Mouse (Mus musculus) liver, embryonic 16.5 days (tissue): ENCODE measurements around the gene Ybx2. TPM values are rescaled to one million over a fixed set of nuclear protein-coding genes. Genes with fewer than 3 reads are reported as not detected.

ENCODE experiments used
- ATAC-seq: fragments of 200-750 bp; cut with Nextera tagmentation; 2 replicates; pipeline ENCODE4 v1.8.0; 2017; ENCODE audit warnings: low read depth, mild to moderate bottlenecking, moderate number of reproducible peaks, moderate library complexity
- H3K27ac ChIP-seq: fragments of 300-500 bp; sonication (generic); 2 replicates; pipeline ENCODE4 v1.5.1; 2014; ENCODE audit warnings: mild to moderate bottlenecking, low read length
- H3K27me3 ChIP-seq: fragments of 300-500 bp; sonication (generic); 2 replicates; pipeline ENCODE4 v1.6.1; 2014; ENCODE audit warnings: low read depth, low read length, mixed read lengths; ENCODE audit not compliant: control insufficient read depth, insufficient read depth
- H3K36me3 ChIP-seq: fragments of 300-500 bp; sonication (generic); 2 replicates; pipeline ENCODE4 v1.6.1; 2014; ENCODE audit warnings: mild to moderate bottlenecking; ENCODE audit not compliant: control insufficient read depth, insufficient read depth
- H3K4me1 ChIP-seq: fragments of 300-500 bp; sonication (generic); 2 replicates; pipeline ENCODE4 v1.6.1; 2014; ENCODE audit warnings: low read depth, low read length, mixed read lengths; ENCODE audit not compliant: control insufficient read depth
- H3K4me2 ChIP-seq: fragments of 300-500 bp; sonication (generic); 2 replicates; pipeline ENCODE4 v1.6.1; 2014; ENCODE audit warnings: low read depth, low read length, mixed read lengths
- H3K4me3 ChIP-seq: fragments of 300-500 bp; sonication (generic); 2 replicates; pipeline ENCODE4 v1.5.1; 2014; ENCODE audit warnings: low read depth, mild to moderate bottlenecking, low read length
- H3K9ac ChIP-seq: fragments of 300-500 bp; sonication (generic); 2 replicates; pipeline ENCODE4 v1.6.1; 2014; ENCODE audit warnings: low read depth, low read length
- H3K9me3 ChIP-seq: fragments of 300-500 bp; sonication (generic); replicated peaks from 2 replicates; pipeline ENCODE4 v1.6.1; 2016; ENCODE audit warnings: low read length; ENCODE audit not compliant: control insufficient read depth
- WGBS: fragments of 180-500 bp; shearing (Covaris S2); extraction: QIAGEN DNeasy Blood & Tissue Kit; methylation state at CpG from one replicate; pipeline ENCODE4 v1.1.7; 2014; ENCODE audit not compliant: insufficient replicate concordance; 5-methylcytosine and 5-hydroxymethylcytosine counted together
- polyA plus RNA-seq: library from polyadenylated mRNA; unstranded; fragments of >200 nt; fragmentation: Nextera tagmentation; extraction: Ambion mirVana; gene quantifications from 2 replicates; pipeline ENCODE4 v1.2.1, GENCODE M21; 2015

Ybx2 gene
- polyA plus RNA-seq, 1 experiment from 2014 or later: 0.18 TPM

DNA sequence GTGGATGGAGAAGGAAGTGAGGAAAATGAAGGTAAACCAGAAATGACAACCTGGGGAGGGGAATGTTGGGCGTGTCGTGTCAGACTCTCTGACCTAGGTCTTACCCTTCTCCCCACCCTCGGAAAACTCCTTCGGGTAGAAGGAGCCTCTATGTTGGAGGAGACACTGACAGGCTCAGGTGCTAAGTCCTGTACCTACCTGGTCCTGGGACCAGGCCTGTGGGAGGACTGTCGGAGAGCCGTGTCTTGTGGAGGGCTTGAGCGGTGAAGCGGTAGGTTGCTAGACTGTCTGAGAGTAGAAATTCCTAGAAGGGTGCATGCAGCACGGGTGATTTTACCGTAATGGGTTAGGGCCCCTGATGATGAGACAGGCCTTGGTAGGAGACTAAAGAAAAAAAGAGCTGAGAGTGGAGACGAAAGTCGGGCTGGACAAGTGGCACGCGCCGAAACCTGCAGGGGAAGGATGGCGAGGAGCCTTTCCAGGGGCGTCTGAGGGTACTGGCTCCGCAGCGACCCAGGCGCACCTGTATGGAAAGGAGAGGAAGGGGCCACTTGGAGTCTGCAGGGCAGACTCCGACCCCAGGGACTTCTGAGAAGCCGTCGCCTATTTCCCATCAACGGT lies 29.2 kb downstream of the Ybx2 start, which contains the start of gene Cldn7:
Gene Cldn7 (plus strand): TSS at position 130 of the 621 bp plus-strand sequence.
- Histone ChIP-seq H3K4me2 (peak within 1 kb of the TSS; percentile 41), H3K9me3 (no peaks in the 10 kb centered on the region), H3K36me3 (peaks cover 4% of the 10 kb centered on the region; the same call in 1 of the 2 replicates), H3K9ac (no peak within 1 kb of the TSS), H3K27ac (no peak within 1 kb of the TSS), H3K4me1 (peaks cover 14% of the 10 kb centered on the region), H3K4me3 (peak within 1 kb of the TSS; percentile 34; the same call in 1 of the 2 replicates), H3K27me3 (peaks cover 62% of the 10 kb centered on the region)
- no peak for ATAC-seq
- WGBS: 10% methylated on average over 24 of the region's 24 CpGs

DNA sequence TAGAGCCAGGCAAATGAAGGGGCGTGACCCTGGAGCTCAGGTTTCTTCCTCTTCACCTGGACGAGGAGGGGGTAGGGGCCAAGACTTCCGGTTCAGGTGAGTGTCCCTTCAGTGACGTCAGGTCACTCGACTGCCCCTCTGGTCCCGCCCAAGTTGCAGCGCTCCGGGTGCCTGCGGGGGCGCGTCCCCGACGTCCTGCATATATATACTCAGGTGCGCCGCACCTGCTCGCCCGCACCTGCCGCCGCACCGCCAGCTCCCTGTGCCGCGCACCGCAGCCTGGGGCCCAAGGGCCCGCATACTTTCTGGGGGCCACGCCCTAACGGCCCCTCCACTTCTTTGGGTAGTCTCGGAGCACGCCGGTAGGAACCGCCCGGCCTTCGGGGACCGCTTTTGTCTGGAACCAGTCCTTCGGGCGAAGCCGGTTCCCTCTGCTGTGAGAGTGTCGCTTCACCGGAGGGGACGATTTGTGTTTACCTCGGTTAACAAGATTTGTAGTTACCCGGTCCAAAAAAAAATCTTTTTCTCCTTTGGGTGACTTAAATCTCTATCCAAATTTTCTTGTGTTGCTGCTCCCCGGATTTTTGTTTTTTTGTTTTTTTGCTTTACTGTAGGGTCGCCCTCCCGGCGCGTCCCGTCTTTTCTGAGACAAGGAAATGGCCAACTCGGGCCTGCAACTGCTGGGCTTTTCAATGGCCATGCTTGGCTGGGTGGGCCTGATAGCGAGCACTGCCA lies 29.8 kb downstream of the Ybx2 start:
- Histone ChIP-seq H3K36me3 (peaks cover 4% of the 10 kb centered on the region; the same call in 1 of the 2 replicates), H3K4me1 (peaks cover 14% of the 10 kb centered on the region), H3K9me3 (no peaks in the 10 kb centered on the region), H3K27ac (no peak overlapping the region), H3K4me3 (peak overlapping the region; percentile 34), H3K4me2 (peak overlapping the region; percentile 41), H3K27me3 (peaks cover 62% of the 10 kb centered on the region), H3K9ac (no peak overlapping the region)
- ATAC-seq: no peak
- 4% methylated on average over 47 of the region's 49 CpGs for WGBS

DNA sequence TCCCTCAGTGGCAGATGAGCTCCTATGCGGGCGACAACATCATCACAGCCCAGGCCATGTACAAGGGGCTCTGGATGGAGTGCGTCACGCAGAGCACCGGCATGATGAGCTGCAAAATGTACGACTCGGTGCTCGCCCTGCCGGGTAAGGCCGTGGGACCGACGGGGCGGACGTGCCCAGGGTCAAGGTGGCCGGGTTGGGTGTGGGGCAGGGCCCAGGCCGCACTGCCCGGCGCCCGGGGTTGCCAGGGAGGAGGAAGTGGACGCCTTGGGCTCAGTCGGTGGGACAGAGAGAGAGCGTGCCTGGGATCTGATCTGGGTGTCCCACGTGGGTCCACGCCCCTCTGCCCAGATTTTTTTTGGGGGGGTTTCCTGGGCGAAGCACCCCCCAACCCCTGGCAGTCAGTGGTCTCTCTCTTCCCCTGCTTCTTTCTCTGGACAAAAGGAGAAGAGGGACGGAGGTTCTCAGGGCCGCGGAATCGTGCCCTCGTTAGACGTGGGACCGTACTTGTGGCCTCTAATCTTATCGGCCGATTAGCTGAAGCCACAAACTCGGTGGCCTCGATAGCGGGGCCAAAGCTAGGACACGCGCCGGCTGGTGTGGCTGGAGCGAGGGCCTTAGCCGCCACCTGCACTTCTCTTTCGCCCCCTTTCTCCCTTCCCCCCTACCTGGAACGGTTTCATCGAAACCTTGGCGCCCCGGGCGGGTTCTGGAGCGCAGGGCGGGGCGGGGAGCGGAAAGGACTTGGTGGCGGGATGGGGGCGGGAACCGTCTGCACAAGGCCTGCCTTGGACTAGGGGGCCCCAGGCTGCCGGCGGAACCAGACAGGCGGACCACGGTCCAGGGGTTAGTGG lies 30.6 kb downstream of the Ybx2 start:
- Histone ChIP-seq H3K27me3 (peaks cover 62% of the 10 kb centered on the region), H3K4me1 (peaks cover 14% of the 10 kb centered on the region), H3K36me3 (peaks cover 4% of the 10 kb centered on the region; the same call in 1 of the 2 replicates), H3K4me2 (peak overlapping the region; percentile 59), H3K9ac (no peak overlapping the region), H3K4me3 (peak overlapping the region; percentile 44), H3K9me3 (no peaks in the 10 kb centered on the region), H3K27ac (no peak overlapping the region)
- peak; percentile 64 for ATAC-seq
- 1% methylated on average over 58 of the region's 59 CpGs for WGBS

DNA sequence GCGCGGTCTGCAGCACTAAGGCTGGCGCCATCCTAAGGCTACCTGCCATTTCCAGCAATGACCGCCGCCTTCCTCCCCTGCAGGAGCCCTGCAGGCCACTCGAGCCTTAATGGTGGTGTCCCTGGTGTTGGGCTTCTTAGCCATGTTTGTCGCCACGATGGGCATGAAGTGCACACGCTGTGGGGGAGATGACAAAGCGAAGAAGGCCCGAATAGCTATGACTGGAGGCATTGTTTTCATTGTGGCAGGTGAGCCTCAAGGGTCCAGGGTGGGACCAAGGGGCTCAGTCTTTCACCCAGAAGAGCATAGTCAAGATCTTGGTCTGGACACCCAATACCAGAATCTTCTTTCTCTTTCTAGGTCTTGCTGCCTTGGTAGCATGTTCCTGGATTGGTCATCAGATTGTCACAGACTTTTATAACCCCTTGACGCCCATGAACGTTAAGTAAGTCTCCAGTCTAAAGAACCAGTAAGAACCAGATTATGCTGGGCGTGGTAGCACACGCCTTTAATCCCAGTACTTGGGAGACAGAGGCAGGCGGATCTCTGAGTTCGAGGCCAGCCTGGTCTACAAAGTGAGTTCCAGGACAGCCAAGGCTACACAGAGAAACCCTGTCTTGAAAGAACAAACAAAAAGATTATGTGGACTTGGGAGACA lies 31.4 kb downstream of the Ybx2 start:
- Histone ChIP-seq H3K4me1 (peaks cover 14% of the 10 kb centered on the region), H3K27me3 (peaks cover 58% of the 10 kb centered on the region), H3K27ac (no peak overlapping the region), H3K9ac (no peak overlapping the region), H3K36me3 (peaks cover 4% of the 10 kb centered on the region; the same call in 1 of the 2 replicates), H3K4me2 (peak overlapping the region; percentile 59), H3K9me3 (no peaks in the 10 kb centered on the region), H3K4me3 (peak overlapping the region; percentile 44)
- 29% methylated on average over 17 of the region's 17 CpGs for WGBS
- no peak for ATAC-seq

DNA sequence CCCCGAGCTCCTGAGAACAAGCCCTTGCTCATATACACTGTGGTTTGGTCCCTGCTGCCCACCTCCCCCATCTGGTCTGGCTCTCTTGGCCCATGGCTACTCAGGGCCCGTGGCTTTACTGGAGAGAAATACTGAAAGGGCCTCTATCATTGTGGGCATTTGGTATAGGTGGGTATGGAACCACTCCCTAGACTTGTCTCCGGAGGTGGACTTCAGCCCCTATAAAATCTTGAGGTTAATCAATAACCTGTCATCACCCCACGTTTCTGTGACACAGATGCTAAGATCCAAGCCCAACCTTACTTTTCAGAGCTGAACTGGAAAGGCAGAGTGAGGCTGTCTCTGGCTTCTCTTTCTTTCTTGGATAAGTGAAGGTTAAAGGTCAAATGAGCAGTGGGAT lies 33.2 kb downstream of the Ybx2 start:
- H3K27me3 ChIP-seq: peaks cover 41% of the 10 kb centered on the region
- H3K4me2 ChIP-seq: no peak overlapping the region
- WGBS: 63% methylated on average over 4 of the region's 4 CpGs
- H3K9ac ChIP-seq: no peak overlapping the region
- no peak overlapping the region for H3K27ac ChIP-seq
- ATAC-seq: no peak
- peaks cover 7% of the 10 kb centered on the region for H3K36me3 ChIP-seq
- no peak overlapping the region for H3K4me3 ChIP-seq
- H3K9me3 ChIP-seq: no peaks in the 10 kb centered on the region
- peaks cover 14% of the 10 kb centered on the region for H3K4me1 ChIP-seq

DNA sequence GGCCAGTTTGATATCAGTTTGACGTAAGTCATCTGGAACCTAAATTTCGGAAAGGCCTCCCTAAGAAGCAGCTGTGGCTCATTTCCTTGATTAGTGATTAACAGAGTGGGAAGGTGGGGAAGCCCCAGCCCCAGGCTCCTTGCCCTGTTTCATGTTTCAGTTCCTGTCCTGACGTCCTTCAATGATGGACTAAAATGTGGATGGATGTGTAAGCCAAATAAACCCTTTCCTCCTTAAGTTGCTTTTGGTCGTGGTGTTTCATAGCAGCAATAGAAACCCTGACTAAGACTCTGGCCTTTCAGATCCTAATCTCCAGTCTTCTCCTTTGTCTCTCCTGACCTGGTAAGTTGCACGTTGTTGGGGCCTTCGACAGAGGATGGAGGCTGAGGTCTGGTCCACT lies 34.6 kb downstream of the Ybx2 start:
- Histone ChIP-seq H3K36me3 (peaks cover 12% of the 10 kb centered on the region), H3K27ac (no peak overlapping the region), H3K4me1 (peaks cover 13% of the 10 kb centered on the region), H3K9ac (no peak overlapping the region), H3K9me3 (no peaks in the 10 kb centered on the region), H3K27me3 (peaks cover 27% of the 10 kb centered on the region), H3K4me2 (no peak overlapping the region), H3K4me3 (no peak overlapping the region)
- ATAC-seq: no peak
- 79% methylated on average over 6 of the region's 6 CpGs for WGBS

DNA sequence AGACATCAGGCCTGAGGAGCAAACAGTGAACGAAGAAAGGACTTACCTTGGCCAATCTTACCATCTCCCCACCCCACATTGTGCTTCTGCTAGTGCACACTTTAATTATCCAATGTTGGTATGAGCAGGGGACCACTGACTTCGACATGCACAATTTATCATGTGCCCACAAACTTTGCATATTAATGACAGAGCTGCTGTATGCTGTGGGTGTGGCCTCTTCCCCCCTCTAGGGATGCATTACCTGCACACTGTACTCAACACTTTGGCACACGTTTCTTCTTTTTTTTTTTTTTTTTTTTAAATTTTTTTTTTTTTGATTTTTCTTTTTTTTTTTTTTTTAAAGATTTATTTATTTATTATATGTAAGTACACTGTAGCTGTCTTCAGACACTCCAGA lies 35.2 kb downstream of the Ybx2 start:
- Histone ChIP-seq H3K27ac (no peak overlapping the region), H3K4me2 (no peak overlapping the region), H3K9me3 (no peaks in the 10 kb centered on the region), H3K9ac (no peak overlapping the region), H3K4me1 (peaks cover 10% of the 10 kb centered on the region), H3K36me3 (peaks cover 15% of the 10 kb centered on the region), H3K27me3 (peaks cover 21% of the 10 kb centered on the region), H3K4me3 (no peak overlapping the region)
- no peak for ATAC-seq
- WGBS: 59% methylated on average over 3 of the region's 3 CpGs

DNA sequence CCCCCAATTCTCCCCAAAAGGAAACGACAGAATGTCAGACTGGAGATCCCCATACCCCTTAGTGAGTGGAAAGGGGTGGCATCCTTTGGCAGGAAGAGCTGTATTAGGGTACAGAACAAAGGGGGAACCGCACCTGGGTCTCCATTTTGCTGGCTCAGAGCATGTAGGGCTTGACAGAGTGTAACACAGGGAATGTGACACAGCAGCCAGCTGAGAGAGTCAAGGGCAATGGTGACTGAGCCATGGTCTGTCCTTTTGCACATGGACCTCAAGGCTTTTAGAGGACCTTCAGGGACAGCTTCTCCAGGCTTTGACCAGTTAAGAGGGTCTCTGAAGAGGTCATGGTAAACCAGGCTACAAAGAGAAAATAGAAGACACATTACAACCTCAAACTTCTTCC lies 39.3 kb downstream of the Ybx2 start:
- no peak overlapping the region for H3K4me3 ChIP-seq
- no peak overlapping the region for H3K27ac ChIP-seq
- ATAC-seq: no peak
- WGBS: 79% methylated on average over 2 of the region's 2 CpGs
- H3K4me1 ChIP-seq: peaks cover 7% of the 10 kb centered on the region
- no peaks in the 10 kb centered on the region for H3K27me3 ChIP-seq
- H3K9me3 ChIP-seq: no peaks in the 10 kb centered on the region
- peaks cover 13% of the 10 kb centered on the region for H3K36me3 ChIP-seq
- H3K9ac ChIP-seq: no peak overlapping the region
- H3K4me2 ChIP-seq: no peak overlapping the region
